ENCODE assay signal across 25 mouse cellular contexts in genomic region chr14:29438251-29438650, GRCm38 (mm10).
DNase-seq lines count a peak whose midpoint lies in the region; ATAC-seq lines count a peak whose summit lies in the region.
"Had no signal": no experiment of that assay in that cellular context is flagged by ENCODE, and none has a peak within 500 bp of the region (broad histone marks: within the 10 kb centered on the region; RNA-seq: fewer than 3 reads in every experiment).

No protein-coding gene starts in this region.

- no peak overlapping the region for H3K4me2 ChIP-seq in heart, embryonic 15.5 days
- H3K4me2 ChIP-seq: embryonic facial prominence, embryonic 15.5 days; hindbrain, embryonic 12.5 days; liver, embryonic 13.5 days; neural tube, embryonic 12.5 days had no signal

- H3K27ac ChIP-seq in heart, embryonic 15.5 days: no peak overlapping the region
- H3K27ac ChIP-seq in heart, embryonic 10.5 days: no peak overlapping the region
- H3K27ac ChIP-seq: embryonic facial prominence, embryonic 15.5 days; heart, adult 2 months; hindbrain, embryonic 12.5 days; liver, embryonic 13.5 days; neural tube, embryonic 12.5 days had no signal

- no peak overlapping the region for H3K4me3 ChIP-seq in heart, embryonic 15.5 days
- no peak overlapping the region for H3K4me3 ChIP-seq in heart, embryonic 10.5 days
- H3K4me3 ChIP-seq: embryonic facial prominence, embryonic 15.5 days; heart, adult 2 months; hindbrain, embryonic 12.5 days; liver, embryonic 13.5 days; neural tube, embryonic 12.5 days had no signal

- no peaks in the 10 kb centered on the region for H3K36me3 ChIP-seq in heart, embryonic 15.5 days
- H3K36me3 ChIP-seq in heart, embryonic 10.5 days: no peaks in the 10 kb centered on the region
- H3K36me3 ChIP-seq: embryonic facial prominence, embryonic 15.5 days; hindbrain, embryonic 12.5 days; liver, embryonic 13.5 days; neural tube, embryonic 12.5 days had no signal

- no peak overlapping the region for H3K9ac ChIP-seq in heart, embryonic 15.5 days
- H3K9ac ChIP-seq: embryonic facial prominence, embryonic 15.5 days; hindbrain, embryonic 12.5 days; liver, embryonic 13.5 days; neural tube, embryonic 12.5 days had no signal

- DNase-seq in cerebellum, postnatal 14 days: peak; percentile 20 to 33
- DNase-seq in heart, embryonic 10.5 days (ENCODE audit: low spot score): no peak
- peak; percentile 30 for DNase-seq in layer of hippocampus, adult 9-11 months
- DNase-seq in layer of hippocampus, adult 9-10 months (ENCODE audit: low spot score): no peak
- peak; percentile 1 for DNase-seq in ZHBTc4 (ENCODE audit: low read depth, low spot score)
- DNase-seq in ovary, adult 18-20 months (ENCODE audit: low spot score): no peak
- DNase-seq: cerebellum, adult 18-20 months; gastrocnemius, postnatal 25 days; heart, adult 2 months; kidney, adult 18-20 months; liver, embryonic 13.5 days; lung, adult 2 months; lung, postnatal 14 days; midbrain, embryonic 14.5 days; retina, postnatal 1 day; right cerebral cortex, postnatal 4 days; thymus, postnatal 25 days had no signal

- H3K4me1 ChIP-seq in heart, embryonic 15.5 days (replicated peaks): peaks cover 12% of the 10 kb centered on the region; the same call in 1 of the 2 replicates
- H3K4me1 ChIP-seq in heart, embryonic 10.5 days: peaks cover 13% of the 10 kb centered on the region
- H3K4me1 ChIP-seq: liver, embryonic 13.5 days had no signal

- H3K27me3 ChIP-seq in heart, embryonic 15.5 days: no peaks in the 10 kb centered on the region
- H3K27me3 ChIP-seq in heart, embryonic 10.5 days (ENCODE audit: insufficient read depth, poor library complexity, severe bottlenecking): no peaks in the 10 kb centered on the region
- H3K27me3 ChIP-seq: embryonic facial prominence, embryonic 15.5 days; hindbrain, embryonic 12.5 days; liver, embryonic 13.5 days; neural tube, embryonic 12.5 days had no signal

- ATAC-seq in cerebellum, adult (ENCODE audit: insufficient number of reproducible peaks, low FRiP score, low TSS enrichment): no peak
- ATAC-seq in heart, embryonic 15.5 days (replicated peaks; ENCODE audit: insufficient number of reproducible peaks, insufficient read depth, low FRiP score, low read depth): 0 out of 2 replicates have a peak, but pooled peaks have one; percentile 18
- ATAC-seq: CD4-positive, CD25-positive, alpha-beta regulatory T cell, adult 4 months; forebrain, embryonic 16.5 days; inflammation-experienced regulatory T-cells, adult 6 months had no signal

- 39% methylated on average over 3 of the region's 3 CpGs for WGBS in heart, embryonic 15.5 days
- 39% methylated on average over 3 of the region's 3 CpGs for WGBS in heart, embryonic 10.5 days

- no peaks in the 10 kb centered on the region for H3K9me3 ChIP-seq in heart, embryonic 15.5 days (replicated peaks)
- no peaks in the 10 kb centered on the region for H3K9me3 ChIP-seq in heart, embryonic 10.5 days
- H3K9me3 ChIP-seq: embryonic facial prominence, embryonic 15.5 days; hindbrain, embryonic 12.5 days; liver, embryonic 13.5 days; neural tube, embryonic 12.5 days had no signal

Comparison
In these comparisons a context has a peak if more than half of its experiments do, and no peak if none do; other contexts are left out.
1. DNase-seq: peak in cerebellum, postnatal 14 days (2 of 2), layer of hippocampus, adult 9-11 months (single experiment) and ZHBTc4 (single experiment); none in heart, embryonic 10.5 days (single experiment), layer of hippocampus, adult 9-10 months (single experiment) and ovary, adult 18-20 months (single experiment).